ENCODE assay signal across 8 mouse cellular contexts in genomic region chr6:51844106-51844505, GRCm38 (mm10).
DNase-seq lines count a peak whose midpoint lies in the region; ATAC-seq and TF ChIP-seq lines count a peak whose summit lies in the region.

No protein-coding gene starts in this region.

- no peak overlapping the region; the same call in 1 of the 2 replicates for H3K27ac ChIP-seq in heart, embryonic 11.5 days (ENCODE audit: low read depth, low read length)
- H3K27ac ChIP-seq in hindbrain, postnatal 0 days = peak overlapping the region; percentile 65
- H3K27ac ChIP-seq in midbrain, embryonic 13.5 days = peak overlapping the region; percentile 75

- 59% methylated on average over 11 of the region's 11 CpGs for WGBS in heart, embryonic 11.5 days (ENCODE audit: insufficient replicate concordance)
- WGBS in hindbrain, postnatal 0 days = 37% methylated on average over 11 of the region's 11 CpGs
- WGBS in midbrain, embryonic 13.5 days = 61% methylated on average over 11 of the region's 11 CpGs

- H3K9ac ChIP-seq in heart, embryonic 11.5 days (ENCODE audit: low read depth, low read length) = no peak overlapping the region
- H3K9ac ChIP-seq in hindbrain, postnatal 0 days (replicated peaks; ENCODE audit: low read length) = no peak overlapping the region
- H3K9ac ChIP-seq in midbrain, embryonic 13.5 days (replicated peaks) = no peak overlapping the region

- DNase-seq in heart, adult 11 months = peak; percentile 85
- DNase-seq in cerebellum, adult 8-10 months = peak; percentile 51
- peak; percentile 54 for DNase-seq in hindbrain, postnatal 0 days (ENCODE audit: low spot score)
- DNase-seq in gastrocnemius, postnatal 14 days = no peak

- no peaks in the 10 kb centered on the region for H3K9me3 ChIP-seq in heart, embryonic 11.5 days (replicated peaks; ENCODE audit: control insufficient read depth, low read length)
- H3K9me3 ChIP-seq in hindbrain, postnatal 0 days (ENCODE audit: low read length) = no peaks in the 10 kb centered on the region
- H3K9me3 ChIP-seq in midbrain, embryonic 13.5 days = no peaks in the 10 kb centered on the region

- intact Hi-C loops in gastrocnemius, postnatal 14 days (cut with DNase I; ENCODE audit: low total_unique reads) = no loop called here

- no peak for ATAC-seq in heart, embryonic 11.5 days (replicated peaks; ENCODE audit: insufficient number of reproducible peaks, low FRiP score, low TSS enrichment)
- ATAC-seq in hindbrain, postnatal 0 days = peak; percentile 19; the same call in 1 of the 2 replicates
- peak; percentile 18; the same call in 1 of the 2 replicates for ATAC-seq in midbrain, embryonic 13.5 days
- ATAC-seq in megakaryocyte-erythroid progenitor cell, adult 5-6 weeks (replicated peaks; ENCODE audit: low FRiP score, low TSS enrichment, poor library complexity, severe bottlenecking) = no peak
- no peak for ATAC-seq in activated CD4-positive, CD25-positive, alpha-beta regulatory T cell, adult 4 months

- no peaks in the 10 kb centered on the region for H3K36me3 ChIP-seq in heart, embryonic 11.5 days (ENCODE audit: control insufficient read depth, insufficient read depth, low read length)
- H3K36me3 ChIP-seq in hindbrain, postnatal 0 days (ENCODE audit: insufficient read depth, low read length) = no peaks in the 10 kb centered on the region
- H3K36me3 ChIP-seq in midbrain, embryonic 13.5 days = no peaks in the 10 kb centered on the region

- no peak for TF ChIP-seq CTCF in hindbrain, postnatal 0 days (IDR thresholded peaks at IDR 0.05; ENCODE audit: low read depth)

- no peaks in the 10 kb centered on the region for H3K27me3 ChIP-seq in heart, embryonic 11.5 days (ENCODE audit: control insufficient read depth, insufficient read depth, low read length)
- no peaks in the 10 kb centered on the region for H3K27me3 ChIP-seq in hindbrain, postnatal 0 days (ENCODE audit: insufficient read depth, low read length)
- H3K27me3 ChIP-seq in midbrain, embryonic 13.5 days = no peaks in the 10 kb centered on the region

- H3K4me2 ChIP-seq in heart, embryonic 11.5 days = no peak overlapping the region
- H3K4me2 ChIP-seq in hindbrain, postnatal 0 days (ENCODE audit: low read depth, low read length) = 0 out of 2 replicates have a peak overlapping the region, but pooled peaks have one; percentile 5
- H3K4me2 ChIP-seq in midbrain, embryonic 13.5 days (replicated peaks) = no peak overlapping the region

- H3K4me3 ChIP-seq in heart, embryonic 11.5 days (ENCODE audit: low read depth, low read length) = no peak overlapping the region
- H3K4me3 ChIP-seq in hindbrain, postnatal 0 days (ENCODE audit: low read length) = no peak overlapping the region
- no peak overlapping the region for H3K4me3 ChIP-seq in midbrain, embryonic 13.5 days (replicated peaks)

- peaks cover 14% of the 10 kb centered on the region for H3K4me1 ChIP-seq in heart, embryonic 11.5 days (ENCODE audit: control insufficient read depth, insufficient read depth, low read length)
- peaks cover 4% of the 10 kb centered on the region for H3K4me1 ChIP-seq in hindbrain, postnatal 0 days (ENCODE audit: insufficient read depth, low read length)
- H3K4me1 ChIP-seq in midbrain, embryonic 13.5 days (replicated peaks) = peaks cover 50% of the 10 kb centered on the region

Comparison
In these comparisons a context has a peak if more than half of its experiments do, and no peak if none do; other contexts are left out.
1. ATAC-seq: peak in hindbrain, postnatal 0 days (single experiment) and midbrain, embryonic 13.5 days (single experiment); none in heart, embryonic 11.5 days (single experiment), megakaryocyte-erythroid progenitor cell, adult 5-6 weeks (single experiment) and activated CD4-positive, CD25-positive, alpha-beta regulatory T cell, adult 4 months (single experiment).